Mouse (Mus musculus) midbrain, embryonic 15.5 days (tissue): ENCODE results near the gene Gm21366. TPM values are rescaled to one million over a fixed set of nuclear protein-coding genes. Genes with fewer than 3 reads are reported as not detected.
"Not testable (repeated sequence)": the region's sequence is repeated elsewhere in the genome, so short reads cannot be mapped to it uniquely, and the experiment has no call there.

Experiments
- ATAC-seq: fragments of 200-750 bp; cut with Nextera tagmentation; replicated peaks from 2 replicates; pipeline ENCODE4 v1.8.0; 2017; ENCODE audit warnings: moderate TSS enrichment
- H3K27ac ChIP-seq: fragments of 300-500 bp; sonication (generic); 2 replicates; pipeline ENCODE4 v1.5.1; 2015; ENCODE audit warnings: mild to moderate bottlenecking, inconsistent platforms
- H3K27me3 ChIP-seq: fragments of 300-500 bp; sonication (generic); replicated peaks from 2 replicates; pipeline ENCODE4 v1.6.1; 2015; ENCODE audit warnings: inconsistent platforms
- H3K36me3 ChIP-seq: fragments of 300-500 bp; sonication (generic); replicated peaks from 2 replicates; pipeline ENCODE4 v1.6.1; 2015; ENCODE audit warnings: inconsistent platforms
- H3K4me1 ChIP-seq: fragments of 300-500 bp; sonication (generic); 2 replicates; pipeline ENCODE4 v1.6.1; 2015; ENCODE audit warnings: inconsistent platforms
- H3K4me2 ChIP-seq: fragments of 300-500 bp; sonication (generic); 2 replicates; pipeline ENCODE4 v1.6.1; 2015; ENCODE audit warnings: inconsistent platforms, mild to moderate bottlenecking, moderate library complexity
- H3K4me3 ChIP-seq: fragments of 300-500 bp; sonication (generic); 2 replicates; pipeline ENCODE4 v1.5.1; 2015; ENCODE audit warnings: mild to moderate bottlenecking, inconsistent platforms
- H3K9ac ChIP-seq: fragments of 300-500 bp; sonication (generic); 2 replicates; pipeline ENCODE4 v1.6.1; 2015; ENCODE audit warnings: mild to moderate bottlenecking, inconsistent platforms
- H3K9me3 ChIP-seq: fragments of 300-500 bp; sonication (generic); 2 replicates; pipeline ENCODE4 v1.6.1; 2016; ENCODE audit warnings: inconsistent platforms
- WGBS: fragments of 180-500 bp; shearing (Covaris S2); methylation state at CpG from one replicate; pipeline ENCODE4 v1.1.7; 2015; ENCODE audit warnings: mixed read lengths; 5-methylcytosine and 5-hydroxymethylcytosine counted together
- polyA plus RNA-seq: library from polyadenylated mRNA; unstranded; fragments of >200 nt; fragmentation: Nextera tagmentation; extraction: Ambion mirVana; gene quantifications from 2 replicates; pipeline ENCODE4 v1.2.1, GENCODE M21; 2015

Gm21366 gene
- not detected in 2 replicates for polyA plus RNA-seq

DNA sequence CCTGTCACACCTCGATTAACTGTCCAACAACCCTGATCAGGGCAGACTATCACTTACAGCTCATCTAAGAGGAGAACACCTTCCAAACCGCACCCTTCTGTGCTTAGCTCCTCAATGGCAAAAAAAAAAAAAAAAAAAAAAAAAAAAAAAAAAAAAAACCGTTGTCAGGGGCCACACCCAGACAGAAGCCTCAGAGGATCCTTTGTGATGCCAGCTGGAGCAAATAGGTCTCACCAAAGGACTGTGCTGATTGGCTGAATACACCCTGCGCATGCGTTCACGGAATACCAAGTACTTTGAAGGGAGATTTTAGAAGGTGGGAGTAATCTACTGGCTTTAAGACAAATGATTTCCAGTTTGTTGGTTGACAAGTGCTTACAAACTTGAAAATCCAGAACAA, at the start of gene Gm21366:
Gene Gm21366, minus strand, starts transcription at position 101 of the 400 bp plus-strand sequence.
- WGBS, result no CpG with 5 or more reads among the region's 6 CpGs
- not testable (repeated sequence) for H3K9ac ChIP-seq, H3K27ac ChIP-seq, H3K4me3 ChIP-seq, H3K36me3 ChIP-seq, H3K27me3 ChIP-seq, H3K9me3 ChIP-seq, ATAC-seq, H3K4me2 ChIP-seq, H3K4me1 ChIP-seq
